Mouse (Mus musculus) thymus, adult 2 months (tissue): ENCODE results near the gene Cracr2a.

Source experiments
- CTCF ChIP-seq: fragments of 200-500 bp; IDR thresholded peaks from 2 replicates; pipeline ENCODE4 v1.5.1; 2012; ENCODE audit warnings: mild to moderate bottlenecking, control low read depth, low read length, moderate library complexity, borderline replicate concordance; ENCODE audit not compliant: control insufficient read depth, poor library complexity, insufficient read depth; ENCODE audit errors: extremely low read depth
- POLR2A ChIP-seq: fragments of 200-500 bp; IDR thresholded peaks from 2 replicates; pipeline ENCODE4 v1.6.1; 2012; ENCODE audit warnings: mild to moderate bottlenecking, low read length, control low read depth, moderate library complexity; ENCODE audit not compliant: control insufficient read depth, poor library complexity, insufficient read depth; ENCODE audit errors: extremely low read depth

DNA sequence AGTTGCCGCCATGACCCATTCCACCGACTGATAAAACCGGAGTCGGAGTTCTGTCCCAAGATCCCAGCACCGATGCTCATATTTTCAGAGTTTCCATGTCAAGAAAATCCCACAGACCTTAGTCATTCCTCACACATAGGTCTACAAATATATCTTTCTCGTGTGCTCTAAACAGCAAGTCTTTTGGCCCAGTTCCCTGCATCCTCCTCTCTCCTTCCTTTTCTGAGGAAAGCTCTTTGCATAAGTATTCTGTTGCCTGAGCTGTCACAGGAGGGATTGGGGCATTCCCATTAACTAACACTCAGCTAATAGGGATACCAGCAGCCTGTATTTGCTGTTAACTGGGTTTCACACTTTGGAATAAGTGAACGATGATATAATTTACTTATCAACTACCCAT, 102.1 kb downstream of the Cracr2a start:
- TF ChIP-seq POLR2A (no peak), CTCF (no peak)
